Mouse (Mus musculus) midbrain, embryonic 16.5 days (tissue): Measurements from ENCODE around the gene Ammecr1. TPM values are rescaled to one million over a fixed set of nuclear protein-coding genes. Genes with fewer than 3 reads are reported as not detected.

Experiments used
- ATAC-seq: fragments of 200-750 bp; cut with Nextera tagmentation; 2 replicates; pipeline ENCODE4 v1.8.0; 2017; ENCODE audit warnings: moderate TSS enrichment
- H3K27ac ChIP-seq: fragments of 300-500 bp; sonication (generic); 2 replicates; pipeline ENCODE4 v1.5.1; 2014; ENCODE audit warnings: mild to moderate bottlenecking, low read length, mixed read lengths
- H3K27me3 ChIP-seq: fragments of 300-500 bp; sonication (generic); 2 replicates; pipeline ENCODE4 v1.6.1; 2014; ENCODE audit warnings: low read depth, low read length, mixed read lengths; ENCODE audit not compliant: control insufficient read depth, insufficient read depth
- H3K36me3 ChIP-seq: fragments of 300-500 bp; sonication (generic); 2 replicates; pipeline ENCODE4 v1.6.1; 2014; ENCODE audit warnings: mild to moderate bottlenecking, low read length, moderate library complexity, mixed read lengths; ENCODE audit not compliant: control insufficient read depth, insufficient read depth
- H3K4me1 ChIP-seq: fragments of 300-500 bp; sonication (generic); 2 replicates; pipeline ENCODE4 v1.6.1; 2014; ENCODE audit warnings: mild to moderate bottlenecking, low read length, mixed read lengths; ENCODE audit not compliant: control insufficient read depth, insufficient read depth
- H3K4me2 ChIP-seq: fragments of 300-500 bp; sonication (generic); 2 replicates; pipeline ENCODE4 v1.6.1; 2014; ENCODE audit warnings: mild to moderate bottlenecking, low read length, mixed read lengths
- H3K4me3 ChIP-seq: fragments of 300-500 bp; sonication (generic); 2 replicates; pipeline ENCODE4 v1.5.1; 2014; ENCODE audit warnings: low read depth, mild to moderate bottlenecking, low read length, moderate library complexity, mixed read lengths
- H3K9ac ChIP-seq: fragments of 300-500 bp; sonication (generic); 2 replicates; pipeline ENCODE4 v1.6.1; 2014; ENCODE audit warnings: low read depth, low read length, mixed read lengths
- H3K9me3 ChIP-seq: fragments of 300-500 bp; sonication (generic); replicated peaks from 2 replicates; pipeline ENCODE4 v1.6.1; 2014; ENCODE audit warnings: mild to moderate bottlenecking, low read length, mixed read lengths; ENCODE audit not compliant: control insufficient read depth, poor library complexity, severe bottlenecking
- WGBS: fragments of 180-500 bp; shearing (Covaris S2); extraction: QIAGEN DNeasy Blood & Tissue Kit; methylation state at CpG from one replicate; pipeline ENCODE4 v1.1.7; 2014; 5-methylcytosine and 5-hydroxymethylcytosine counted together
- polyA plus RNA-seq: library from polyadenylated mRNA; unstranded; fragments of >200 nt; fragmentation: Nextera tagmentation; extraction: Ambion mirVana; gene quantifications from 2 replicates; pipeline ENCODE4 v1.2.1, GENCODE M21; 2015

Ammecr1 gene
- polyA plus RNA-seq, 1 experiment from 2014 or later, result 2.8 TPM

GRCm38 (mm10) chrX:142841916-142842315, 124.6 kb downstream of the Ammecr1 start:
- Histone ChIP-seq H3K4me1 (no peaks in the 10 kb centered on the region), H3K36me3 (no peaks in the 10 kb centered on the region), H3K4me3 (no peak overlapping the region), H3K9ac (no peak overlapping the region), H3K4me2 (no peak overlapping the region), H3K9me3 (no peaks in the 10 kb centered on the region), H3K27me3 (no peaks in the 10 kb centered on the region; the same call in none of the 2 replicates), H3K27ac (no peak overlapping the region)
- WGBS, result 86% methylated on average over 4 of the region's 4 CpGs
- ATAC-seq, result no peak

GRCm38 (mm10) chrX:142839411-142839810, 127.1 kb downstream of the Ammecr1 start:
- Histone ChIP-seq H3K4me1 (no peaks in the 10 kb centered on the region), H3K9me3 (no peaks in the 10 kb centered on the region), H3K4me3 (no peak overlapping the region), H3K27ac (no peak overlapping the region), H3K9ac (no peak overlapping the region), H3K27me3 (peaks cover 3% of the 10 kb centered on the region; the same call in 1 of the 2 replicates), H3K4me2 (no peak overlapping the region), H3K36me3 (no peaks in the 10 kb centered on the region)
- no peak for ATAC-seq
- 83% methylated on average over 7 of the region's 7 CpGs for WGBS

GRCm38 (mm10) chrX:142838841-142839240, 127.7 kb downstream of the Ammecr1 start:
- Histone ChIP-seq H3K27ac (no peak overlapping the region), H3K36me3 (no peaks in the 10 kb centered on the region), H3K4me2 (no peak overlapping the region), H3K27me3 (peaks cover 3% of the 10 kb centered on the region; the same call in 1 of the 2 replicates), H3K9ac (no peak overlapping the region), H3K4me3 (no peak overlapping the region), H3K4me1 (no peaks in the 10 kb centered on the region), H3K9me3 (no peaks in the 10 kb centered on the region)
- WGBS, result 77% methylated on average over 2 of the region's 2 CpGs
- ATAC-seq, result no peak

GRCm38 (mm10) chrX:142837316-142837715, 129.2 kb downstream of the Ammecr1 start:
- Histone ChIP-seq H3K4me2 (no peak overlapping the region), H3K9ac (no peak overlapping the region), H3K27me3 (peaks cover 3% of the 10 kb centered on the region; the same call in 1 of the 2 replicates), H3K27ac (no peak overlapping the region), H3K4me1 (no peaks in the 10 kb centered on the region), H3K9me3 (no peaks in the 10 kb centered on the region), H3K36me3 (no peaks in the 10 kb centered on the region), H3K4me3 (no peak overlapping the region)
- WGBS, result 93% methylated on average over 3 of the region's 3 CpGs
- no peak for ATAC-seq

- no peak overlapping the region for H3K27ac ChIP-seq
- H3K9me3 ChIP-seq, result no peaks in the 10 kb centered on the region
- no peak overlapping the region for H3K4me3 ChIP-seq
- WGBS, result 95% methylated on average over 7 of the region's 7 CpGs
- H3K4me2 ChIP-seq, result no peak overlapping the region
- peaks cover 3% of the 10 kb centered on the region; the same call in 1 of the 2 replicates for H3K27me3 ChIP-seq
- ATAC-seq, result no peak
- no peaks in the 10 kb centered on the region for H3K4me1 ChIP-seq
- no peaks in the 10 kb centered on the region for H3K36me3 ChIP-seq
- no peak overlapping the region for H3K9ac ChIP-seq
Observed at GRCm38 (mm10) chrX:142836399-142836798, 130.1 kb downstream of the Ammecr1 start.

- ATAC-seq, result no peak
- Histone ChIP-seq H3K4me2 (no peak overlapping the region), H3K9ac (no peak overlapping the region), H3K27ac (no peak overlapping the region), H3K4me1 (no peaks in the 10 kb centered on the region), H3K9me3 (no peaks in the 10 kb centered on the region), H3K27me3 (peaks cover 3% of the 10 kb centered on the region; the same call in 1 of the 2 replicates), H3K4me3 (no peak overlapping the region), H3K36me3 (no peaks in the 10 kb centered on the region)
- WGBS, result 86% methylated on average over 6 of the region's 6 CpGs
Observed at GRCm38 (mm10) chrX:142834807-142835206, 131.7 kb downstream of the Ammecr1 start.

- H3K27ac ChIP-seq, result no peak overlapping the region
- ATAC-seq, result no peak
- H3K9ac ChIP-seq, result no peak overlapping the region
- H3K27me3 ChIP-seq, result peaks cover 3% of the 10 kb centered on the region; the same call in 1 of the 2 replicates
- no peaks in the 10 kb centered on the region for H3K4me1 ChIP-seq
- no peak overlapping the region for H3K4me3 ChIP-seq
- no peaks in the 10 kb centered on the region for H3K9me3 ChIP-seq
- 77% methylated on average over 12 of the region's 13 CpGs for WGBS
- H3K36me3 ChIP-seq, result no peaks in the 10 kb centered on the region
- no peak overlapping the region for H3K4me2 ChIP-seq
Observed at GRCm38 (mm10) chrX:142833164-142833796, 133.2 kb downstream of the Ammecr1 start.

- H3K9me3 ChIP-seq, result no peaks in the 10 kb centered on the region
- no peak overlapping the region for H3K27ac ChIP-seq
- no peak overlapping the region for H3K4me3 ChIP-seq
- 75% methylated on average over 3 of the region's 3 CpGs for WGBS
- peaks cover 3% of the 10 kb centered on the region; the same call in 1 of the 2 replicates for H3K27me3 ChIP-seq
- H3K9ac ChIP-seq, result no peak overlapping the region
- no peaks in the 10 kb centered on the region for H3K36me3 ChIP-seq
- no peak overlapping the region for H3K4me2 ChIP-seq
- no peaks in the 10 kb centered on the region for H3K4me1 ChIP-seq
- no peak for ATAC-seq
Observed at GRCm38 (mm10) chrX:142832221-142832620, 134.3 kb downstream of the Ammecr1 start.

GRCm38 (mm10) chrX:142830572-142830971, 136.0 kb downstream of the Ammecr1 start:
- ATAC-seq, result no peak
- H3K9ac ChIP-seq, result no peak overlapping the region
- peaks cover 3% of the 10 kb centered on the region; the same call in 1 of the 2 replicates for H3K27me3 ChIP-seq
- no peaks in the 10 kb centered on the region for H3K36me3 ChIP-seq
- 90% methylated on average over 6 of the region's 6 CpGs for whole genome bisulfite sequencing
- H3K4me2 ChIP-seq, result no peak overlapping the region
- no peak overlapping the region for H3K4me3 ChIP-seq
- H3K27ac ChIP-seq, result no peak overlapping the region
- H3K4me1 ChIP-seq, result no peaks in the 10 kb centered on the region
- H3K9me3 ChIP-seq, result no peaks in the 10 kb centered on the region
